Mouse (Mus musculus) liver, embryonic 11.5 days (tissue): ENCODE measurements around the gene Ly6g6d. TPM values are rescaled to one million over a fixed set of nuclear protein-coding genes. Genes with fewer than 3 reads are reported as not detected.
A peak's percentile ranks its signal among the peaks of the same experiment; 100 is the strongest.

ENCODE experiments used
- ATAC-seq: fragments of 200-750 bp; cut with Nextera tagmentation; replicated peaks from 2 replicates; pipeline ENCODE4 v1.8.0; 2017; ENCODE audit warnings: moderate number of reproducible peaks, mild to moderate bottlenecking, moderate TSS enrichment, moderate library complexity; ENCODE audit not compliant: low FRiP score
- DNase-seq: peaks from one replicate; pipeline ENCODE4 v3.0.0-alpha.2; 2017; ENCODE audit warnings: low spot score
- H3K27ac ChIP-seq: fragments of 300-500 bp; sonication (generic); 2 replicates; pipeline ENCODE4 v1.5.1; 2014; ENCODE audit warnings: mild to moderate bottlenecking, low read depth, low read length, control low read depth
- H3K27me3 ChIP-seq: fragments of 300-500 bp; sonication (generic); replicated peaks from 2 replicates; pipeline ENCODE4 v1.6.1; 2014; ENCODE audit warnings: low read length, mixed read lengths; ENCODE audit not compliant: control insufficient read depth, insufficient read depth
- H3K36me3 ChIP-seq: fragments of 300-500 bp; sonication (generic); 2 replicates; pipeline ENCODE4 v1.6.1; 2014; ENCODE audit warnings: mild to moderate bottlenecking, low read length, moderate library complexity, mixed read lengths; ENCODE audit not compliant: control insufficient read depth, insufficient read depth
- H3K4me1 ChIP-seq: fragments of 300-500 bp; sonication (generic); replicated peaks from 2 replicates; pipeline ENCODE4 v1.6.1; 2014; ENCODE audit warnings: low read length, mixed read lengths; ENCODE audit not compliant: control insufficient read depth, insufficient read depth
- H3K4me2 ChIP-seq: fragments of 300-500 bp; sonication (generic); 2 replicates; pipeline ENCODE4 v1.6.1; 2014; ENCODE audit warnings: mild to moderate bottlenecking, control low read depth, moderate library complexity
- H3K4me3 ChIP-seq: fragments of 300-500 bp; sonication (generic); 2 replicates; pipeline ENCODE4 v1.5.1; 2014; ENCODE audit warnings: low read depth, low read length, control low read depth
- H3K9ac ChIP-seq: fragments of 300-500 bp; sonication (generic); 2 replicates; pipeline ENCODE4 v1.6.1; 2014; ENCODE audit warnings: low read depth, low read length, control low read depth
- H3K9me3 ChIP-seq: fragments of 300-500 bp; sonication (generic); 2 replicates; pipeline ENCODE4 v1.6.1; 2016; ENCODE audit warnings: low read length, inconsistent platforms, mixed read lengths; ENCODE audit not compliant: control insufficient read depth
- WGBS: fragments of 180-500 bp; shearing (Covaris S2); extraction: QIAGEN DNeasy Blood & Tissue Kit; methylation state at CpG from one replicate; pipeline ENCODE4 v1.1.7; 2014; 5-methylcytosine and 5-hydroxymethylcytosine counted together
- polyA plus RNA-seq: library from polyadenylated mRNA; unstranded; fragments of >200 nt; fragmentation: Nextera tagmentation; extraction: Ambion mirVana; gene quantifications from 2 replicates; pipeline ENCODE4 v1.2.1, GENCODE M21; 2014

The Ly6g6d gene
- polyA plus RNA-seq, 1 experiment from 2014 or later: 0.78 TPM

DNA sequence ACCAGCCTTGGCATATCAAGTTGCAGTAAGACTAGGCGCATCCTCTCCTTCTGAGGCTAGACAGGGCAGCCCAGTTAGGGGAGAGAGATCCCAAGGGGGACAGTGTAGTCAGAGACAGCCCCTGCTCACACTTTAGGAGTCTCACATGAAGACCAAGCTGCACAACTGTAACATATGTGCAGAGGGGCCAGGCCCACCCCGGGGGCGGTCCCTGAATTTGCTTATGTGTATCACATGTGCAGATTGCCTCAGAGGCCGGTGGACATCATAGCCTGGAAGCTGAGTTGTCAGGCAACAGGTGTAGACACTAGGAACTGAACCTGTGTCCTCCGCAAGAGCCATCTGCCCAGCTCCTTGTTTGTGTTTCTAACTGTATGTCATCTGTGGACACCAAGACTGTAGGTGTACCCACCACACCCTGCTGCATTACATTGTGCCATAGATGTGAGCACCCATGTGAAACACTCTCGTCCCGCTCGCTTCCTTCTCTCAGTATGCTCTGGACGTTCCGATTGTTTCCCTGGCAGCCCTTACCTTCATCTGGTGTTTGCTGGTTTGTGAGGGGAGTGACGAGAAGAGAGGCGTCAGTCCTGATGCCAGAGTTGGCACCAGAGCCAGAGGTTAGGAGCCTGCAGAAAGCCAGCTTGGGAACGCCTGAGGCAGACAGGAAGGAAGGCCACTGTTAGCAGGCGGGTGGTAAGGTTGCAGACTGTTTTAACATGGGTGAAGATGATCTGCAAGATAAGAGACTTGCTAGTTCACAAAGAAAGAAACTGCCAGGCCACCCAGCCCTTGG lies 14.7 kb upstream of the Ly6g6d start:
- H3K4me2 ChIP-seq: no peak overlapping the region
- H3K9me3 ChIP-seq: no peaks in the 10 kb centered on the region
- no peak overlapping the region for H3K9ac ChIP-seq
- no peak overlapping the region for H3K4me3 ChIP-seq
- 90% methylated on average over 14 of the region's 14 CpGs for WGBS
- H3K4me1 ChIP-seq: peaks cover 7% of the 10 kb centered on the region
- H3K36me3 ChIP-seq: peaks cover 25% of the 10 kb centered on the region
- no peaks in the 10 kb centered on the region for H3K27me3 ChIP-seq
- no peak for DNase-seq
- no peak overlapping the region for H3K27ac ChIP-seq
- ATAC-seq: no peak

- Histone ChIP-seq H3K4me1 (peaks cover 12% of the 10 kb centered on the region), H3K27me3 (no peaks in the 10 kb centered on the region), H3K27ac (peak overlapping the region; percentile 95; the same call in 1 of the 2 replicates), H3K9me3 (no peaks in the 10 kb centered on the region), H3K9ac (peak overlapping the region; percentile 94), H3K4me2 (peak overlapping the region; percentile 73), H3K4me3 (peak overlapping the region; percentile 72), H3K36me3 (peaks cover 15% of the 10 kb centered on the region)
- DNase-seq: no peak
- 65% methylated on average over 8 of the region's 8 CpGs for WGBS
- peak; percentile 44 for ATAC-seq
Observed at GRCm38 (mm10) chr17:35090166-35090932, 12.5 kb upstream of the Ly6g6d start.

DNA sequence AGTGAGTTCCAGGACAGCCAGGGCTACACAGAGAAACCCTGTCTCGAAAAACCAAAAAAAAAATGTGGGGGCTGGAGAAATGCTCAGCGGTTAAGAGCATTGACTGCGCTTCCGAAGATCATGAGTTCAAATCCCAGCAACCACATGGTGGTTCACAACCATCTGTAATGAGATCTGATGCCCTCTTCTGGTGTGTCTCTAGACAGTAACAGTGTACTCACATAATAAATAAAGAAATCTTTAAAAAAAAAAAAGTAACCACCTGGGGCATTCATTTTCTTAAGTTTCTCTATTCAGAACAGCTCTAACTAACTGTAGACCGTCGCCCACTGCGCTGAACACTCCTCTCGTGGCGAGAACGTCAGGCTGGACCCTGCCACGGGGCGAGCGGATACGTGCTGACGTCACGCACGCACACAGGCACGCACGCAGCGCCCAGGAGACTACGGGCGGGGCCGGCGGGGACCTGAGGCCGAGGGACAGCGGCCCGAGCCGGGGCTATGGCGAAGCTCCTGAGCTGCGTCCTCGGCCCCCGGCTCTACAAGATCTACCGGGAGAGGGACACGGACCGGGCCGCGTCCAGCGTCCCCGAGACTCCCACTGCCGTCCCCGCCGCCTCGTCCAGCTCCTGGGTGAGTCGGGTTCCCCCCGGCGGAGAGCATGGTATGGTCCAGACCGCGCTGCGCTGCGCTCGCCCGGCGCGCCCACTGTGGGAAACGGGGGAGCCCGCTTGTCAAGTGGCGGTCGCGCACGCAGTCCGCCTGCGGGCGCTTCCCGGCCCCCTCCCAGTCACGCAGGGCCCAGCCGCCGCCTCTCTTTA lies 11.2 kb upstream of the Ly6g6d start, which contains the start of gene Abhd16a:
Gene Abhd16a (plus strand): TSS at position 439 of the 820 bp plus-strand sequence.
- Histone ChIP-seq H3K36me3 (peaks cover 15% of the 10 kb centered on the region), H3K4me2 (peak within 1 kb of the TSS; percentile 73), H3K9me3 (no peaks in the 10 kb centered on the region), H3K4me1 (peaks cover 13% of the 10 kb centered on the region), H3K4me3 (peak within 1 kb of the TSS; percentile 72), H3K27ac (peak within 1 kb of the TSS; percentile 95), H3K9ac (peak within 1 kb of the TSS; percentile 94), H3K27me3 (no peaks in the 10 kb centered on the region)
- WGBS: 2% methylated on average over 67 of the region's 67 CpGs
- DNase-seq (peak; percentile 93), ATAC-seq (peak; percentile 96)

DNA sequence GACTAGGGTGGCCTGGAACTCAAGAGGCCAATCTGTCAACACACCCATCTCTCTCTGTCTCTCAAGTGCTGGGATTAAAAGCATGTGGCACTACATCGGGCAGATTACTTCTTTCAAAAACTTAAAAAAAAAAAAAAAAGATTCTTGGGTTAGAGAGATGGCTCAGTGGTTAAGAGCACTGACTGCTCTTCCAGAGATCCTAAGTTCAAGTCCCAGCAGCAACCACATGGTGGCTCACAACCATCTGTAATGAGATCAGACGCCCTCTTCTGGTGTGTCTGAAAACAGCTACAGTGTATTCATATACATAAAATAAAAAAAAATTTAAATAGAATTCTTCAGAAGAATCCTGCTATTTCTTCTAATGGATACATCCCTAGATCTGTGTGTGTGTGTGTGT lies 10.3 kb upstream of the Ly6g6d start:
- WGBS: 41% methylated on average over 2 of the region's 2 CpGs
- Histone ChIP-seq H3K27ac (no peak overlapping the region), H3K4me1 (peaks cover 13% of the 10 kb centered on the region), H3K36me3 (peaks cover 15% of the 10 kb centered on the region), H3K27me3 (no peaks in the 10 kb centered on the region), H3K9me3 (no peaks in the 10 kb centered on the region), H3K4me3 (no peak overlapping the region), H3K4me2 (no peak overlapping the region), H3K9ac (no peak overlapping the region)
- DNase-seq (no peak), ATAC-seq (no peak)

DNA sequence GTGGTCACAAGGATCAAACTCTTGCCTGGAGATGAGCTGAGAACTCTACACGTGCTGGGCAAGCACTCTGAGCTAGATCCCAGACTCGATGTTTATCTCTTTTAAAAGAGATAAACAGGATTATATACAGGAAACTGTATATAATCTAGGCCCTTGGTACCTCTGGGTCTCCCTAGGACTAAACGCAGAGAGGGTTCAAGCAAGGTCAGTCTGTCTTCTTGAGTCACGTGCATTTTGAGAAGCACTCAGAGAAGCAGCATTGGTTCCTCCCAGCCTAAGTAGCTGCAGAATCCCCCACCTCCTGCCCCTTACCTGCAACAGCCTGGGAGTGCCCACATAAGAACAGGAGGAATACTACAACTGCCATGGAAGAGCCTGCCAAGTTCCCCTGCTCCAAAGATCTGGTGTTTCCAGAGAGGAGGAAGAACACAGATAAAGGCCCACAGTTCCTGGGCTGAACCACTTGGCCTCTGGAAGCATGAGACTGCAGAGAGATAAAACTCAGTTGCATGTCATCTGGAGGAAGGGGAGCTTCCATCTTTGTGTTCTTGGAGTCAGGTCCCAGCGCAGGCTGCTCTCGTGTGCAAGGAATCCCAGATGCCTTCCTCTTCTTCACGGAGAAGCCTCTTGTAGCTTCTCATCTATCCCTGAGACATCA lies 7.5 kb upstream of the Ly6g6d start, which contains the start of gene Ly6g6f:
Gene Ly6g6f (minus strand): TSS at position 403 of the 658 bp plus-strand sequence.
- peaks cover 17% of the 10 kb centered on the region for H3K4me1 ChIP-seq
- no peak within 1 kb of the TSS; the same call in 1 of the 2 replicates for H3K27ac ChIP-seq
- no peak within 1 kb of the TSS for H3K4me2 ChIP-seq
- DNase-seq (no peak), ATAC-seq (no peak)
- H3K4me3 ChIP-seq: no peak within 1 kb of the TSS
- H3K9me3 ChIP-seq: no peaks in the 10 kb centered on the region
- H3K9ac ChIP-seq: no peak within 1 kb of the TSS
- WGBS: 39% methylated on average over 7 of the region's 7 CpGs
- no peaks in the 10 kb centered on the region for H3K36me3 ChIP-seq
- no peaks in the 10 kb centered on the region for H3K27me3 ChIP-seq

DNA sequence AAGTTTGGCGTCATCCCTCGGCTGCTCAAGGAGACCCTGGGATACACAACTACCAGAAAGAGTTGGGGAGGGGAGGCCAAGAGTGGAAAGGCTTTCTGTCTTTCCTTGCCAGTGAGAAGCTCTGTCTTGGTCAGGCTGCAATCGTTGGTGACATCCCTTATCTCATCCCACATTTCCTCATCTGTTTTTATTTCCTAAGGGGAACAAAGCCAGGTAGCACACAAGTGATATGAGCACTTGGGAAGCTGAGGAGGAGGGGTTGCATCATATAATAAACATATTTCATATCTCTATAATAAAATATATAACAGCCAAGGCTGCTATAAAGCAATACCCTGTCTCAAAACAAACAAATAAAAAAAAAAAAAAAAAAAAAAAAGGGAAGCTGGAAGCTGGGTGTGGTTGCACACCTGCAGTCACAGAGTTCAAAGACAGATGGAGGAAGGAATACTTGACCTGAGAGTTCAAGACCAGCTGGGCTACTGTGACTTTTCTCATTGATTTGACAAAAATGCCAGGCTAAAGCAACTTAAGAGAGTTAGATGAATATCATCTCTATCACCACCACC lies 6.1 kb upstream of the Ly6g6d start:
- H3K9ac ChIP-seq: peak overlapping the region; percentile 10; the same call in 1 of the 2 replicates
- WGBS: 60% methylated on average over 3 of the region's 3 CpGs
- H3K4me2 ChIP-seq: no peak overlapping the region
- peaks cover 24% of the 10 kb centered on the region for H3K4me1 ChIP-seq
- DNase-seq: no peak
- no peaks in the 10 kb centered on the region for H3K9me3 ChIP-seq
- no peaks in the 10 kb centered on the region for H3K36me3 ChIP-seq
- ATAC-seq: no peak
- no peak overlapping the region for H3K4me3 ChIP-seq
- H3K27ac ChIP-seq: no peak overlapping the region
- no peaks in the 10 kb centered on the region for H3K27me3 ChIP-seq

GRCm38 (mm10) chr17:35082841-35083576 lies 5.1 kb upstream of the Ly6g6d start:
- Histone ChIP-seq H3K4me1 (peaks cover 24% of the 10 kb centered on the region), H3K27me3 (0 out of 2 replicates have a peak, but pooled peaks cover 3% of the 10 kb centered on the region), H3K9ac (peak overlapping the region; percentile 15; the same call in 1 of the 2 replicates), H3K36me3 (no peaks in the 10 kb centered on the region), H3K4me2 (no peak overlapping the region), H3K4me3 (no peak overlapping the region), H3K27ac (no peak overlapping the region), H3K9me3 (no peaks in the 10 kb centered on the region)
- DNase-seq (no peak), ATAC-seq (no peak)
- 84% methylated on average over 16 of the region's 16 CpGs for WGBS
